In the genomic region with DNA sequence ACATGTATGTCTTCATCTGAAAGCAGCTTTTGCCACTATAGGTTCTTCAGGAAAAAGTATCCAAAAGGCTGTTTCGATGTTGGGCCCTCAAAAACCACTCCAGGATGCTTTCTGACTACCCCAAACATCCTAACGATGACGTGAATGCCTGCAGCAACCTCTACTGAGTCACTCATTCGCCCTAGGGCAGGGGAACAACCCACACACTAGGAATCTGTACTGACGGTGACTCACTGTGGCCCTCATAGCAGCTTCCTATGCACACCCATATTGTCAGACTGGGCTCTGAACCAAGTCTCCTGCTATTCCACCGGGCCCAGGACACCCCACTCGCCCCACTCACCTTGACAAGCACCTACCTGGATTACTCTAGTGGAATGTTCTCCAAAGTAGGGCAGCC, we compare ENCODE assay signal across 34 mouse cellular contexts. TPM values are rescaled to one million over a fixed set of nuclear protein-coding genes. Genes with fewer than 3 reads are reported as not detected.
A peak's percentile ranks its signal among the peaks of the same experiment; 100 is the strongest.
DNase-seq lines count a peak whose midpoint lies in the region; ATAC-seq and TF ChIP-seq lines count a peak whose summit lies in the region.
"Had no signal": no experiment of that assay in that cellular context is flagged by ENCODE, and none has a peak within 500 bp of the region (broad histone marks: within the 10 kb centered on the region; RNA-seq: fewer than 3 reads in every experiment).

No protein-coding gene starts in this region.

- H3K4me2 ChIP-seq in forebrain, embryonic 11.5 days (ENCODE audit: low read depth, low read length, severe bottlenecking): no peak overlapping the region
- H3K4me2 ChIP-seq: embryonic facial prominence, embryonic 13.5 days; forebrain, embryonic 12.5 days; heart, embryonic 13.5 days; intestine, embryonic 15.5 days; liver, embryonic 13.5 days; lung, embryonic 14.5 days; midbrain, embryonic 15.5 days; stomach, embryonic 15.5 days had no signal

- no peak for DNase-seq in gastrocnemius, adult 2 months
- no peak for DNase-seq in gastrocnemius, adult 18-20 months (ENCODE audit: low spot score)
- no peak for DNase-seq in spleen, adult 2 months (ENCODE audit: low read depth in 1 of 2, low spot score in 2 of 2)
- no peak for DNase-seq in spleen, postnatal 4 days (ENCODE audit: low spot score in 2 of 2)
- DNase-seq in NIH3T3 (ENCODE audit: low read depth): peak; percentile 93
- DNase-seq in splenic B cell, adult 2 months (ENCODE audit: low read depth, low spot score): peak; percentile 38
- no peak for DNase-seq in cerebellum, adult 11-12 months
- no peak for DNase-seq in forebrain, embryonic 11.5 days (ENCODE audit: low spot score)
- DNase-seq: adrenal gland, adult 2 months; adrenal gland, postnatal 36 days; cerebellum, adult 9-11 months; heart, adult 2 months; heart, postnatal 14 days; kidney, adult 2 months; left cerebral cortex, postnatal 4 days; liver, embryonic 13.5 days; lung, embryonic 14.5 days; right cerebral cortex, postnatal 4 days; thymus, postnatal 14 days had no signal

- intact Hi-C loops in gastrocnemius, adult 2 months (cut with DNase I): no loop called here

- H3K27ac ChIP-seq in gastrocnemius, adult 2 months: peak overlapping the region; percentile 78
- H3K27ac ChIP-seq in spleen, adult 2 months (ENCODE audit: insufficient read depth, low read length): peak overlapping the region; percentile 44; the same call in 1 of the 2 replicates
- H3K27ac ChIP-seq in forebrain, embryonic 11.5 days (ENCODE audit: low read depth, low read length): no peak overlapping the region
- H3K27ac ChIP-seq: embryonic facial prominence, embryonic 13.5 days; forebrain, embryonic 12.5 days; heart, adult 2 months; heart, embryonic 13.5 days; hindbrain, embryonic 10.5 days; hindbrain, postnatal 0 days; intestine, embryonic 15.5 days; layer of hippocampus, adult 2 months; left cerebral cortex, adult 2 months; liver, embryonic 13.5 days; midbrain, embryonic 10.5 days; midbrain, embryonic 15.5 days; stomach, embryonic 15.5 days had no signal

- no peaks in the 10 kb centered on the region for H3K27me3 ChIP-seq in spleen, adult 2 months (ENCODE audit: control insufficient read depth, insufficient read depth, low read length)
- H3K27me3 ChIP-seq in splenic B cell, adult 2 months (ENCODE audit: control insufficient read depth, insufficient read depth, low read length, poor library complexity, severe bottlenecking): no peaks in the 10 kb centered on the region
- no peaks in the 10 kb centered on the region for H3K27me3 ChIP-seq in forebrain, embryonic 11.5 days (ENCODE audit: control insufficient read depth, insufficient read depth, low read length)
- H3K27me3 ChIP-seq: embryonic facial prominence, embryonic 13.5 days; heart, embryonic 13.5 days; intestine, embryonic 15.5 days; liver, embryonic 13.5 days; midbrain, embryonic 15.5 days; stomach, embryonic 15.5 days had no signal

- H3K4me1 ChIP-seq in spleen, adult 2 months (ENCODE audit: control insufficient read depth, insufficient read depth, insufficient read length): peaks cover 9% of the 10 kb centered on the region
- 0 out of 2 replicates have a peak, but pooled peaks cover 1% of the 10 kb centered on the region for H3K4me1 ChIP-seq in forebrain, embryonic 11.5 days (replicated peaks; ENCODE audit: control insufficient read depth, insufficient read depth, low read length)
- H3K4me1 ChIP-seq: stomach, embryonic 15.5 days had no signal

- ATAC-seq in forebrain, embryonic 11.5 days (replicated peaks; ENCODE audit: low FRiP score): no peak
- ATAC-seq: hindbrain, postnatal 0 days; intestine, embryonic 15.5 days; midbrain, embryonic 15.5 days had no signal

- TF ChIP-seq CTCF in gastrocnemius, adult 2 months (IDR thresholded peaks at IDR 0.05): no peak
- TF ChIP-seq CTCF in spleen, adult 2 months (IDR thresholded peaks at IDR 0.05; ENCODE audit: extremely low read depth, insufficient read depth, insufficient read length, insufficient replicate concordance): no peak

- TF ChIP-seq POLR2A in spleen, adult 2 months (IDR thresholded peaks at IDR 0.05; ENCODE audit: low read depth, low read length): no peak

- peak overlapping the region; percentile 24 for H3K4me3 ChIP-seq in gastrocnemius, adult 2 months
- no peak overlapping the region for H3K4me3 ChIP-seq in spleen, adult 2 months (ENCODE audit: extremely low read depth, insufficient read depth, insufficient read length)
- no peak overlapping the region for H3K4me3 ChIP-seq in forebrain, embryonic 11.5 days (ENCODE audit: low read depth, low read length)
- H3K4me3 ChIP-seq: embryonic facial prominence, embryonic 13.5 days; erythroblast, embryonic 14.5 days; forebrain, embryonic 12.5 days; heart, adult 2 months; heart, embryonic 13.5 days; hindbrain, embryonic 10.5 days; intestine, embryonic 15.5 days; layer of hippocampus, adult 2 months; left cerebral cortex, adult 2 months; liver, embryonic 13.5 days; midbrain, embryonic 10.5 days; midbrain, embryonic 15.5 days; stomach, embryonic 15.5 days had no signal

- no peaks in the 10 kb centered on the region for H3K9me3 ChIP-seq in forebrain, embryonic 11.5 days (ENCODE audit: control insufficient read depth, low read length)
- H3K9me3 ChIP-seq: embryonic facial prominence, embryonic 13.5 days; forebrain, embryonic 12.5 days; heart, embryonic 13.5 days; hindbrain, embryonic 10.5 days; intestine, embryonic 15.5 days; liver, embryonic 13.5 days; midbrain, embryonic 10.5 days; midbrain, embryonic 15.5 days; stomach, embryonic 15.5 days had no signal

- H3K9ac ChIP-seq in forebrain, embryonic 11.5 days (ENCODE audit: low read length): no peak overlapping the region
- H3K9ac ChIP-seq: embryonic facial prominence, embryonic 13.5 days; forebrain, embryonic 12.5 days; heart, embryonic 13.5 days; intestine, embryonic 15.5 days; liver, embryonic 13.5 days; lung, embryonic 14.5 days; midbrain, embryonic 15.5 days; stomach, embryonic 15.5 days had no signal

- WGBS in spleen, adult 2 months: 67% methylated on average over 7 of the region's 7 CpGs
- 86% methylated on average over 7 of the region's 7 CpGs for WGBS in forebrain, embryonic 11.5 days

- H3K36me3 ChIP-seq in spleen, adult 2 months (ENCODE audit: control insufficient read depth, insufficient read depth, low read length): peaks cover 19% of the 10 kb centered on the region
- peaks cover 3% of the 10 kb centered on the region; the same call in 1 of the 2 replicates for H3K36me3 ChIP-seq in splenic B cell, adult 2 months (ENCODE audit: control insufficient read depth, insufficient read depth, low read length, poor library complexity, severe bottlenecking)
- H3K36me3 ChIP-seq in forebrain, embryonic 11.5 days (ENCODE audit: control insufficient read depth, insufficient read depth, low read length): no peaks in the 10 kb centered on the region; the same call in 1 of the 2 replicates
- H3K36me3 ChIP-seq: midbrain, embryonic 15.5 days had no signal

RNA-seq across cellular contexts. Expression of a gene that starts 2.8 kb away (rescaled TPM):
- 1 to 10 TPM; 1.7 to 3.1 TPM for total RNA-seq in gastrocnemius, adult 2 months (2021)
- total RNA-seq in gastrocnemius, adult 18-20 months (2021): 1 to 10 TPM; 2.0 to 2.3 TPM
- polyA plus RNA-seq in spleen, adult 2 months (2012; rRNA removed): 62.5 and 87.7 TPM in 2 replicates
- 8.8 and 8.9 TPM in 2 replicates for polyA plus RNA-seq in forebrain, embryonic 11.5 days (2014; fragmentation: Nextera tagmentation; extraction: Ambion mirVana)

RNA-seq across cellular contexts. Expression of a gene that starts 26.7 kb away (rescaled TPM):
- total RNA-seq in gastrocnemius, adult 2 months (2021): 10 to 100 TPM; 52.8 to 72.3 TPM
- total RNA-seq in gastrocnemius, adult 18-20 months (2021): 10 to 100 TPM; 61.2 to 83.6 TPM
- polyA plus RNA-seq in spleen, adult 2 months (2012; rRNA removed): 15.7 and 19.8 TPM in 2 replicates
- polyA plus RNA-seq in forebrain, embryonic 11.5 days (2014; fragmentation: Nextera tagmentation; extraction: Ambion mirVana): 20.4 and 24.9 TPM in 2 replicates
- total RNA-seq: megakaryocyte progenitor cell, adult 5-6 weeks; MEL; neutrophil, adult 5-6 weeks had no signal

RNA-seq across cellular contexts. Expression of a gene that starts 31.5 kb away (rescaled TPM):
- 1,000 to 10,000 TPM; 2,835 to 2,943 TPM for total RNA-seq in gastrocnemius, adult 2 months (2021)
- total RNA-seq in gastrocnemius, adult 18-20 months (2021): 1,000 to 10,000 TPM; 2,496 to 2,633 TPM
- polyA plus RNA-seq in spleen, adult 2 months (2012; rRNA removed): 0.85 and 1.5 TPM in 2 replicates
- 5.3 and 6.5 TPM in 2 replicates for polyA plus RNA-seq in forebrain, embryonic 11.5 days (2014; fragmentation: Nextera tagmentation; extraction: Ambion mirVana)
- total RNA-seq: adrenal gland, adult 2 months; adrenal gland, postnatal 36 days; megakaryocyte progenitor cell, adult 5-6 weeks had no signal
- polyA plus RNA-seq: adrenal gland, adult 2 months; erythroblast, embryonic 14.5 days had no signal

RNA-seq across cellular contexts. Expression of a gene that starts 43.0 kb away (rescaled TPM):
- 10 to 100 TPM; 39.7 to 48.5 TPM for total RNA-seq in gastrocnemius, adult 2 months (2021)
- total RNA-seq in gastrocnemius, adult 18-20 months (2021): 10 to 100 TPM; 44.5 to 45.6 TPM
- 78.1 and 210 TPM in 2 replicates for polyA plus RNA-seq in spleen, adult 2 months (2012; rRNA removed)
- polyA plus RNA-seq in forebrain, embryonic 11.5 days (2014; fragmentation: Nextera tagmentation; extraction: Ambion mirVana): 130 TPM in 2 replicates

RNA-seq across cellular contexts. Expression of a gene that starts 46.8 kb away (rescaled TPM):
- 10 to 100 TPM; 10.7 to 14.0 TPM for total RNA-seq in gastrocnemius, adult 2 months (2021)
- 10 to 100 TPM; 11.1 to 12.7 TPM for total RNA-seq in gastrocnemius, adult 18-20 months (2021)
- polyA plus RNA-seq in spleen, adult 2 months (2012; rRNA removed): 104 and 130 TPM in 2 replicates
- 152 and 157 TPM in 2 replicates for polyA plus RNA-seq in forebrain, embryonic 11.5 days (2014; fragmentation: Nextera tagmentation; extraction: Ambion mirVana)

Comparison
In these comparisons a context has a peak if more than half of its experiments do, and no peak if none do; other contexts are left out.
1. DNase-seq: peak in NIH3T3 (single experiment) and splenic B cell, adult 2 months (single experiment); none in gastrocnemius, adult 2 months (single experiment), gastrocnemius, adult 18-20 months (single experiment), spleen, adult 2 months (0 of 2), spleen, postnatal 4 days (0 of 2), cerebellum, adult 11-12 months (single experiment) and forebrain, embryonic 11.5 days (single experiment).